Mouse (Mus musculus) G1E (cell line): ENCODE data around the gene Wdr61.

Experiments used
- CTCF ChIP-seq: IDR thresholded peaks from 2 replicates; pipeline ENCODE4 v1.5.1; 2012; ENCODE audit warnings: low read depth, low read length, inconsistent platforms, mixed read lengths
- GATA1 ChIP-seq: IDR thresholded peaks from 2 replicates; pipeline ENCODE4 v1.6.1; 2012; ENCODE audit warnings: borderline replicate concordance, low read length, inconsistent platforms, mixed read lengths
- GATA2 ChIP-seq: IDR thresholded peaks from 2 replicates; pipeline ENCODE4 v1.6.1; 2012; ENCODE audit warnings: low read depth, low read length, inconsistent platforms, borderline replicate concordance
- POLR2AphosphoS5 ChIP-seq: IDR thresholded peaks from 2 replicates; pipeline ENCODE4 v1.6.1; 2012; ENCODE audit warnings: low read depth, low read length, inconsistent platforms; ENCODE audit not compliant: insufficient replicate concordance
- TAL1 ChIP-seq: conservative IDR thresholded peaks from 2 replicates; pipeline ENCODE4 v1.6.1; 2012; ENCODE audit warnings: low read depth, low read length, inconsistent platforms, mixed read lengths

GRCm38 (mm10) chr9:54700746-54701145 lies 33.6 kb downstream of the Wdr61 start:
- TF ChIP-seq CTCF (no peak), GATA1 (no peak), POLR2AphosphoS5 (no peak), TAL1 (no peak), GATA2 (no peak)
